Mouse (Mus musculus): ENCODE measurements around the gene Rnf8. TPM values are rescaled to one million over a fixed set of nuclear protein-coding genes. Genes with fewer than 3 reads are reported as not detected.
"Not testable (repeated sequence)": the region's sequence is repeated elsewhere in the genome, so short reads cannot be mapped to it uniquely, and the experiment has no call there.

Gene Rnf8
- total and polyA plus RNA-seq, 3 experiments: 15.6 to 19.2 (median 18.1) TPM

DNA sequence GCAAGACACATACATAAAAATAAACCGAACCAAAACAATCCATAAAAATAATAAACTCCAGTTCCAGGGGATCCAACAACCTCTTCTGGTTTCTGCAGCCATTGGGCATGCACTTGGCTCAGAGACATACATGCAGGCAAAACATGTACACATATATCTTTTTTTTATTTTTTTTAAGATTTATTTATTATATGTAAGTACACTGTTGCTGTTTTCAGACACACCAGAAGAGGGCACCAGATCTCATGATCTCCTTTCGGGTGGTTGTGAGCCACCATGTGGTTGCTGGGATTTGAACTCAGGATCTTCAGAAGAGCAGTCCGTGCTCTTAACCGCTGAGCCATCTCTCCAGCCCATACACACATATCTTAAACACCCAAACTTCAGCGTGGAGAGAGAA lies 1.1 kb upstream of the Rnf8 start:
- H3K79me2 ChIP-seq (replicated peaks; ENCODE audit: control insufficient read depth, insufficient read depth, low read length); H3K4me3 ChIP-seq; H3K9ac ChIP-seq (ENCODE audit: low read depth, low read length); H3K36me3 ChIP-seq (ENCODE audit: control insufficient read depth, insufficient read depth, low read length); H3K27me3 ChIP-seq (ENCODE audit: control insufficient read depth, insufficient read depth, low read length); intact Hi-C loops (cut with DNase I); H3K4me1 ChIP-seq (ENCODE audit: control insufficient read depth, insufficient read depth, low read length); H3K27ac ChIP-seq; DNase-seq: not testable (repeated sequence)
- WGBS: 81% methylated on average over 5 of the region's 5 CpGs
- TF ChIP-seq CTCF (IDR thresholded peaks at IDR 0.05): peak; percentile 43

DNA sequence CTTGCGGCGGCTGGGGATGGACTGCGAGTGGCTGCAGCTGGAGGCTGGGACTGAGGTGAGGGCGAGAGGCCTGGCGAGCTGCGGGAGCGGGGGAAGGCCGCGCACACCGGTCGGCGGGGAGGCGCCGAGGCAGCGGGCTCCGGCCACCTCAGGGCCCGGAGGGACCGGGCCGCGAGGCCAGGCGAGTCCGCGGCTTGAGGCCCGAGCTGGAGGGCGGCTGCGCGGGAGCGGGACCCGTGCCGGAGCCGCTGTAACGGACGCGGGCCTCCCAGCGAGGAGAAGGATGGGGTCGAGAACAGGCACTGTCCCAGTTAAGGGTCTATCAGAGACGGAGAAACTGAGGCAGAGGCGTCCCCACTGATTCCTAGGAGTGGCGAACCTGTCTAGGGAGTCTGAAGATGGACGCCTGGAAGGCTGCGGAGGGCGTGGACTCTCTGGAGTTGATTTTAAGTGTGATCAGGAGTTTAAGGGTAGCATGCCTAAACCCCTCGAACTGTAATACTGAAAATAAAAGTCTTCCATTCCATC lies 498 bp downstream of the Rnf8 start:
- Histone ChIP-seq H3K79me2 (replicated peaks; ENCODE audit: control insufficient read depth, insufficient read depth, low read length) (peaks cover 3% of the 10 kb centered on the region; the same call in 1 of the 2 replicates), H3K4me3 (peak overlapping the region; percentile 92), H3K36me3 (ENCODE audit: control insufficient read depth, insufficient read depth, low read length) (no peaks in the 10 kb centered on the region), H3K4me1 (ENCODE audit: control insufficient read depth, insufficient read depth, low read length) (peaks cover 3% of the 10 kb centered on the region), H3K27me3 (ENCODE audit: control insufficient read depth, insufficient read depth, low read length) (no peaks in the 10 kb centered on the region), H3K9ac (ENCODE audit: low read depth, low read length) (peak overlapping the region; percentile 96), H3K27ac (peak overlapping the region; percentile 88)
- TF ChIP-seq CTCF (IDR thresholded peaks at IDR 0.05) (no peak), EP300 (IDR thresholded peaks at IDR 0.05; ENCODE audit: insufficient read depth, low read depth, low read length) (no peak)
- intact Hi-C loops (cut with DNase I): loop anchor here (2.0 kb wide), 1 partner anchor 46 kb away; the partner anchor contains the start of gene Cmtr1
- no peak for DNase-seq
- 1% methylated on average over 42 of the region's 43 CpGs for WGBS

DNA sequence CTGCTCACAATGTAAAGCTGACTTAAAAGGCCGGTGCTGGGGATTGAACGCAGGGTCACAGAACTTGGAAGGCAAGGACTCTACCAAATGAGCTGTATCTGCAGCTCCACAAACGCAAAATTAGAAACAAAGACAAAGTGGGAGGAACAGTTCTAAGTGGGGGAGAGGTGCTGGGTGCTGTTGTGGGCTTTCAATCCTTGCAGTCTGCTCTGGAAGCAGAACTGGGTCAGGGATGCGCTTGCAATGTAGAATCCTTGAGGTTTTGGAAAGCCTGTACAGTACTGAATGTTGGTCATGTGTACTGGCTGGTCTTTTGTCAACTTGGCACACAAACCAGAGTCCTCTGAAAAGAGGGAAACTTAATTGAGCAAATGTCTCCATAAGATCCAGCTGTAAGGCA lies 1.0 kb downstream of the Rnf8 start:
- no peak for DNase-seq
- Histone ChIP-seq H3K9ac (ENCODE audit: low read depth, low read length) (peak overlapping the region; percentile 96), H3K4me1 (ENCODE audit: control insufficient read depth, insufficient read depth, low read length) (peaks cover 3% of the 10 kb centered on the region), H3K79me2 (replicated peaks; ENCODE audit: control insufficient read depth, insufficient read depth, low read length) (peaks cover 3% of the 10 kb centered on the region; the same call in 1 of the 2 replicates), H3K36me3 (ENCODE audit: control insufficient read depth, insufficient read depth, low read length) (no peaks in the 10 kb centered on the region), H3K27ac (peak overlapping the region; percentile 88), H3K27me3 (ENCODE audit: control insufficient read depth, insufficient read depth, low read length) (no peaks in the 10 kb centered on the region), H3K4me3 (peak overlapping the region; percentile 92)
- intact Hi-C loops (cut with DNase I): loop anchor here (2.0 kb wide), 1 partner anchor 45 kb away; the partner anchor contains the start of gene Cmtr1
- TF ChIP-seq EP300 (IDR thresholded peaks at IDR 0.05; ENCODE audit: insufficient read depth, low read depth, low read length) (no peak), POLR2A (IDR thresholded peaks at IDR 0.05; ENCODE audit: insufficient read depth, low read depth, low read length) (no peak), CTCF (IDR thresholded peaks at IDR 0.05) (no peak)
- WGBS: 10% methylated on average over 4 of the region's 4 CpGs

DNA sequence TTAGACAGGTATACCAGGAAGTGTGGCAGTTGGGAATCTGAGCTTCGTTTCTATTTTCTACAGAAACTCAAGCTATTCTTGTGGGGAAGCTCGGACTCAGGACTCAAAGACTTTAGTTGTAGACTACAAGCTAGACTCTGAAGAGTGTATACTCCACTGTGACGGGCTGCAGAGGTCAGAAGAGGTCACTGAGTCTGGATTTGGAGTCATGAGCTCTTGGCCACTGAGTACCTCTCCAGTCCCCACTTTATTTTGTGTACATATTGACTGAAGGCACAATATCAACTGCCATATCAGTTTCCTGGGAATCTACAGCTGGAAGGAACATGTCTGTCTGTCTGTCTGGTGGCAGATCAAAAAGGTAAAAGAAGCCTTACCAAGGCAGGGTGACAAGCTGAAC lies 4.6 kb downstream of the Rnf8 start:
- peaks cover 4% of the 10 kb centered on the region; the same call in 1 of the 2 replicates for H3K79me2 ChIP-seq (replicated peaks; ENCODE audit: control insufficient read depth, insufficient read depth, low read length)
- H3K27me3 ChIP-seq (ENCODE audit: control insufficient read depth, insufficient read depth, low read length): no peaks in the 10 kb centered on the region
- TF ChIP-seq POLR2A (IDR thresholded peaks at IDR 0.05; ENCODE audit: insufficient read depth, low read depth, low read length) (no peak), EP300 (IDR thresholded peaks at IDR 0.05; ENCODE audit: insufficient read depth, low read depth, low read length) (no peak), CTCF (IDR thresholded peaks at IDR 0.05) (no peak)
- 75% methylated on average over 3 of the region's 3 CpGs for WGBS
- H3K9ac ChIP-seq (ENCODE audit: low read depth, low read length): no peak overlapping the region
- intact Hi-C loops (cut with DNase I): no loop called here
- no peaks in the 10 kb centered on the region for H3K36me3 ChIP-seq (ENCODE audit: control insufficient read depth, insufficient read depth, low read length)
- H3K4me1 ChIP-seq (ENCODE audit: control insufficient read depth, insufficient read depth, low read length): peaks cover 2% of the 10 kb centered on the region
- no peak overlapping the region for H3K27ac ChIP-seq
- no peak for DNase-seq
- H3K4me3 ChIP-seq: no peak overlapping the region

DNA sequence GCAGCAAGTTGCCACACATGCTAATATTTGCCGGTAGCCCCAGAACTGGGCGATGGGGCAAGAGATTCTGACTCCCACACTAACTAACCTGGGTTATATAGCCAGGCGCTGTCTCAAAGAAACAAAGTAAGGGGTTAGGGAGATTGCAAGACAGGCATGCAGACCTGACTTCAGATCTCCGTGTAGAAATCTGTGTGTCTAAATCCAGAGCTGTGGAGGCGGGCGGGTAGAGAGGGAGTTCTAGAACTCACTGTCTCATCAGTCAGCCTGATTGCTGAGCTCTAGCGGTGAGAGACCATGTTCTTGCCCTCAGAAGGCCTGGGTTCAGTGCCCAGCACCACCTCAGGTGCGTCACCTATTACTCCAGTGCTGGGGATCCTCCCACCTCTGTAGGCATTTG lies 8.9 kb downstream of the Rnf8 start:
- intact Hi-C loops (cut with DNase I): no loop called here
- H3K79me2 ChIP-seq (replicated peaks; ENCODE audit: control insufficient read depth, insufficient read depth, low read length): 0 out of 2 replicates have a peak, but pooled peaks cover 3% of the 10 kb centered on the region
- H3K9ac ChIP-seq (ENCODE audit: low read depth, low read length): no peak overlapping the region
- no peak overlapping the region for H3K27ac ChIP-seq
- no peak for DNase-seq
- H3K36me3 ChIP-seq (ENCODE audit: control insufficient read depth, insufficient read depth, low read length): no peaks in the 10 kb centered on the region
- 95% methylated on average over 8 of the region's 8 CpGs for WGBS
- no peaks in the 10 kb centered on the region for H3K27me3 ChIP-seq (ENCODE audit: control insufficient read depth, insufficient read depth, low read length)
- no peak overlapping the region for H3K4me3 ChIP-seq
- no peaks in the 10 kb centered on the region for H3K4me1 ChIP-seq (ENCODE audit: control insufficient read depth, insufficient read depth, low read length)
- no peak for TF ChIP-seq CTCF (IDR thresholded peaks at IDR 0.05)
- TF ChIP-seq POLR2A (IDR thresholded peaks at IDR 0.05; ENCODE audit: insufficient read depth, low read depth, low read length): no peak
- no peak for TF ChIP-seq EP300 (IDR thresholded peaks at IDR 0.05; ENCODE audit: insufficient read depth, low read depth, low read length)

DNA sequence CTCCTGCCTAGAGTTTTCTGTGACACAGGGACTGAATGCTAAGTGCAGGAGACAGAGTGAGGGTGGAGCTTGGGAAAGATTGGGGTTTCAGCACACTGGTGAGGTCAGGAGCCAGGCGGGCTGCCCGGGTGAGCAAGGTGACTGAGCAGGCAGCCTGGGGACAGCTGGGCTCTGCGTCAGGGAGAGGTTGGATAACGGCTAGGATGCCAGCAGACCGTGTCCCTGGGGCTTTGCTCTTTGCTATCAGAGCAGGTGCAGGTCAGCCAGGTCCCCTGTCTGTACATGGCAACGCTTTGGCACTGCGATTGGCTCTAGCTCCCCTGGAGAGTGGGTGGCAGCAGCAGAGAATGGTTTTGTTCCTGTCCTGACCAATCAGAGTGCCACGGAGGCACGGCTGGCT lies 12.7 kb downstream of the Rnf8 start:
- Histone ChIP-seq H3K4me3 (no peak overlapping the region), H3K36me3 (ENCODE audit: control insufficient read depth, insufficient read depth, low read length) (no peaks in the 10 kb centered on the region), H3K4me1 (ENCODE audit: control insufficient read depth, insufficient read depth, low read length) (no peaks in the 10 kb centered on the region), H3K27ac (no peak overlapping the region), H3K9ac (ENCODE audit: low read depth, low read length) (no peak overlapping the region), H3K27me3 (ENCODE audit: control insufficient read depth, insufficient read depth, low read length) (no peaks in the 10 kb centered on the region), H3K79me2 (replicated peaks; ENCODE audit: control insufficient read depth, insufficient read depth, low read length) (0 out of 2 replicates have a peak, but pooled peaks cover 1% of the 10 kb centered on the region)
- intact Hi-C loops (cut with DNase I): no loop called here
- no peak for TF ChIP-seq EP300 (IDR thresholded peaks at IDR 0.05; ENCODE audit: insufficient read depth, low read depth, low read length)
- no peak for TF ChIP-seq POLR2A (IDR thresholded peaks at IDR 0.05; ENCODE audit: insufficient read depth, low read depth, low read length)
- TF ChIP-seq CTCF (IDR thresholded peaks at IDR 0.05): no peak
- 66% methylated on average over 9 of the region's 9 CpGs for WGBS
- DNase-seq: peak in 1 of 2 experiments; percentile 42
